Mouse (Mus musculus): ENCODE data around the gene Lamtor3.

GRCm38 (mm10) chr3:137972989-137973388, 54.7 kb downstream of the Lamtor3 start:
- TF ChIP-seq CTCF (IDR thresholded peaks at IDR 0.05; ENCODE audit: low read depth): no peak
- no peak for TF ChIP-seq EP300 (IDR thresholded peaks at IDR 0.05; ENCODE audit: low read depth)
